Mouse (Mus musculus) testis, adult 2 months (tissue): Measurements from ENCODE around the gene Tsga10ip.

ENCODE experiments used
- CTCF ChIP-seq: fragments of 200-500 bp; IDR thresholded peaks from 2 replicates; pipeline ENCODE4 v1.5.1; 2012; ENCODE audit warnings: low read depth, mild to moderate bottlenecking, inconsistent platforms, low read length, moderate library complexity; ENCODE audit not compliant: control insufficient read depth, insufficient read depth, insufficient replicate concordance
- POLR2A ChIP-seq: fragments of 200-500 bp; IDR thresholded peaks from 2 replicates; pipeline ENCODE4 v1.6.1; 2012; ENCODE audit warnings: low read depth, mild to moderate bottlenecking, inconsistent platforms, low read length, moderate library complexity; ENCODE audit not compliant: control insufficient read depth

DNA sequence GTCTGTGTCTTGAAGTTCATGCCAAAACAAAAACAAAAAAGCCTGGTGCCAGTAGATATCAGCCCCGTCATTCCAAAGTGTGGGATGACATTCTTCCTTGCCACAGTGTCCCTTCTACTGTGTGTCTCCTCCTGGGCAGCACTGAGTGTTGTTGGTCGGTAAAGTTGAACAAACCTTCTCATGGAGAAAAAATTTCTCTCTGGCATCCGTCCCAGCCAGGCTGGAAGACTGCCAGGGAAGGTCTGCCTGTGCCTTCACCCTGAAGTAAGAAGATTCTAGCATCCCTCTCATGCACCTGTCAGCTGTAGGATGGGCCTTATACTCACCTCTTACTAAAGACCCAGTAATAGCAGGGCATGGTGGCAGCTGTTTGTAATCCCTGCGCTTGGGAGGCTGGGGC lies 9.4 kb downstream of the Tsga10ip start:
- TF ChIP-seq CTCF (no peak), POLR2A (no peak)
